Mouse (Mus musculus) CH12.LX (cell line): Measurements from ENCODE around the gene Slc25a41. TPM values are rescaled to one million over a fixed set of nuclear protein-coding genes. Genes with fewer than 3 reads are reported as not detected.

Experiments
- DNase-seq: peaks from one replicate; pipeline ENCODE4 v3.0.0-alpha.2; 2013; ENCODE audit errors: extremely low read depth
- H3K27ac ChIP-seq: 2 replicates; pipeline ENCODE4 v1.5.1; 2012; ENCODE audit warnings: low read depth, mild to moderate bottlenecking, control low read depth, moderate library complexity; ENCODE audit not compliant: insufficient read depth
- H3K27me3 ChIP-seq: replicated peaks from 2 replicates; pipeline ENCODE3; 2012; ENCODE audit warnings: inconsistent platforms
- H3K36me3 ChIP-seq, 2 experiments: replicated peaks in 1 of 2; 2 replicates each; pipeline versions ENCODE3 to v1.6.1; 2012; ENCODE audit warnings: inconsistent platforms in 1 of 2, low read length in 1 of 2, mild to moderate bottlenecking in 1 of 2, mixed read lengths in 1 of 2, moderate library complexity in 1 of 2; ENCODE audit not compliant: control insufficient read depth in 1 of 2, insufficient read depth in 1 of 2
- H3K4me1 ChIP-seq, 2 experiments: 2 replicates each; pipeline ENCODE4 v1.6.1; 2012; ENCODE audit warnings: inconsistent platforms in 1 of 2, moderate library complexity in 1 of 2; ENCODE audit not compliant: insufficient read depth in 2 of 2, control insufficient read depth in 1 of 2
- H3K4me2 ChIP-seq: 2 replicates; pipeline ENCODE4 v1.6.1; 2012; ENCODE audit warnings: low read depth, mild to moderate bottlenecking, control low read depth; ENCODE audit not compliant: poor library complexity, insufficient read depth, severe bottlenecking
- H3K4me3 ChIP-seq, 3 experiments: fragments of 150-350 bp in 1 of 3; sonication (generic) in 1 of 3; replicated peaks in 1 of 3; 2 replicates each; pipeline versions ENCODE3 to v1.5.1; 2011 to 2012; ENCODE audit warnings: low read depth in 2 of 3, low read length in 2 of 3, mild to moderate bottlenecking in 2 of 3, moderate library complexity in 2 of 3, control low read depth in 1 of 3, improper control_type of control experiment in 1 of 3, inconsistent platforms in 1 of 3, mixed read lengths in 1 of 3; ENCODE audit not compliant: poor library complexity in 1 of 3
- H3K79me2 ChIP-seq: replicated peaks from 2 replicates; pipeline ENCODE4 v1.6.1; 2012; ENCODE audit warnings: mild to moderate bottlenecking, moderate library complexity; ENCODE audit not compliant: control insufficient read depth, poor library complexity, insufficient read depth, severe bottlenecking; ENCODE audit errors: extremely low read depth
- H3K9ac ChIP-seq: 2 replicates; pipeline ENCODE4 v1.6.1; 2012; ENCODE audit warnings: low read depth, mild to moderate bottlenecking, control low read depth, moderate library complexity; ENCODE audit not compliant: insufficient read depth
- H3K9me3 ChIP-seq: replicated peaks from 2 replicates; pipeline ENCODE3; 2012; ENCODE audit warnings: low read length, inconsistent platforms, mixed read lengths
- BHLHE40 ChIP-seq: IDR thresholded peaks from 2 replicates; pipeline ENCODE4 v1.6.1; 2011; ENCODE audit warnings: mild to moderate bottlenecking, low read depth, low read length, improper control_type of control experiment
- CHD1 ChIP-seq: IDR thresholded peaks from 2 replicates; pipeline ENCODE4 v1.6.1; 2012; ENCODE audit warnings: low read depth, low read length, improper control_type of control experiment, inconsistent platforms
- CTCF ChIP-seq, 2 experiments: IDR thresholded peaks in 1 of 2; conservative IDR thresholded peaks in 1 of 2; 2 replicates each; pipeline ENCODE4 v1.5.1; 2011 to 2012; ENCODE audit warnings: low read depth in 2 of 2, low read length in 2 of 2, improper control_type of control experiment in 1 of 2, inconsistent platforms in 1 of 2, mild to moderate bottlenecking in 1 of 2, moderate library complexity in 1 of 2
- E2F4 ChIP-seq: IDR thresholded peaks from 2 replicates; pipeline ENCODE4 v1.6.1; 2011; ENCODE audit warnings: low read depth, low read length, improper control_type of control experiment; ENCODE audit not compliant: insufficient replicate concordance
- ELF1 ChIP-seq: IDR thresholded peaks from 2 replicates; pipeline ENCODE4 v1.6.1; 2014; ENCODE audit warnings: low read depth, mild to moderate bottlenecking, inconsistent platforms, low read length, improper control_type of control experiment
- EP300 ChIP-seq: IDR thresholded peaks from 2 replicates; pipeline ENCODE4 v1.6.1; 2011; ENCODE audit warnings: low read length, improper control_type of control experiment
- ETS1 ChIP-seq: conservative IDR thresholded peaks from 2 replicates; pipeline ENCODE4 v1.6.1; 2012; ENCODE audit warnings: low read depth, mild to moderate bottlenecking, inconsistent platforms, low read length, improper control_type of control experiment, moderate library complexity
- GABPA ChIP-seq: IDR thresholded peaks from 2 replicates; pipeline ENCODE4 v1.6.1; 2012; ENCODE audit warnings: low read depth, low read length, improper control_type of control experiment, inconsistent platforms; ENCODE audit not compliant: insufficient replicate concordance
- HCFC1 ChIP-seq: IDR thresholded peaks from 2 replicates; pipeline ENCODE4 v1.6.1; 2012; ENCODE audit warnings: low read depth, mild to moderate bottlenecking, inconsistent platforms, low read length, improper control_type of control experiment
- IRF4 ChIP-seq: IDR thresholded peaks from 2 replicates; pipeline ENCODE4 v1.6.1; 2014; ENCODE audit warnings: low read depth, mild to moderate bottlenecking, inconsistent platforms, low read length, improper control_type of control experiment
- JUND ChIP-seq: conservative IDR thresholded peaks from 2 replicates; pipeline ENCODE4 v1.6.1; 2011; ENCODE audit warnings: low read depth, low read length, improper control_type of control experiment
- KAT2A ChIP-seq: IDR thresholded peaks from 2 replicates; pipeline ENCODE4 v1.6.1; 2012; ENCODE audit warnings: low read length, improper control_type of control experiment, inconsistent platforms; ENCODE audit not compliant: insufficient replicate concordance
- MAZ ChIP-seq: IDR thresholded peaks from 2 replicates; pipeline ENCODE4 v1.6.1; 2012; ENCODE audit warnings: low read depth, mild to moderate bottlenecking, inconsistent platforms, low read length, improper control_type of control experiment, moderate library complexity
- MEF2A ChIP-seq: IDR thresholded peaks from 2 replicates; pipeline ENCODE4 v1.6.1; 2014; ENCODE audit warnings: low read depth, mild to moderate bottlenecking, inconsistent platforms, low read length, improper control_type of control experiment, borderline replicate concordance
- MYC ChIP-seq: IDR thresholded peaks from 2 replicates; pipeline ENCODE4 v1.6.1; 2011; ENCODE audit warnings: low read depth, mild to moderate bottlenecking, improper control_type of control experiment, low read length
- NELFE ChIP-seq: IDR thresholded peaks from 2 replicates; pipeline ENCODE4 v1.6.1; 2011; ENCODE audit warnings: low read depth, low read length, improper control_type of control experiment
- NRF1 ChIP-seq: IDR thresholded peaks from 2 replicates; pipeline ENCODE4 v1.6.1; 2014; ENCODE audit warnings: low read depth, mild to moderate bottlenecking, inconsistent platforms, low read length, improper control_type of control experiment, moderate library complexity
- POLR2A ChIP-seq: IDR thresholded peaks from 2 replicates; pipeline ENCODE4 v1.6.1; 2011; ENCODE audit warnings: low read depth, mild to moderate bottlenecking, improper control_type of control experiment, low read length
- POLR2AphosphoS2 ChIP-seq: IDR thresholded peaks from 2 replicates; pipeline ENCODE4 v1.6.1; 2011; ENCODE audit warnings: low read depth, low read length, improper control_type of control experiment
- RAD21 ChIP-seq: IDR thresholded peaks from 2 replicates; pipeline ENCODE4 v1.6.1; 2011; ENCODE audit warnings: low read depth, mild to moderate bottlenecking, low read length, improper control_type of control experiment, moderate library complexity
- SIN3A ChIP-seq: IDR thresholded peaks from 2 replicates; pipeline ENCODE4 v1.6.1; 2012; ENCODE audit warnings: low read length, improper control_type of control experiment, inconsistent platforms
- SMC3 ChIP-seq: IDR thresholded peaks from 2 replicates; pipeline ENCODE4 v1.6.1; 2011; ENCODE audit warnings: low read depth, low read length, improper control_type of control experiment
- TCF12 ChIP-seq: IDR thresholded peaks from 2 replicates; pipeline ENCODE4 v1.6.1; 2014; ENCODE audit warnings: low read depth, mild to moderate bottlenecking, inconsistent platforms, low read length, improper control_type of control experiment
- UBTF ChIP-seq: IDR thresholded peaks from 2 replicates; pipeline ENCODE4 v1.6.1; 2012; ENCODE audit warnings: low read depth, mild to moderate bottlenecking, inconsistent platforms, low read length, improper control_type of control experiment, moderate library complexity
- USF1 ChIP-seq: IDR thresholded peaks from 2 replicates; pipeline ENCODE4 v1.6.1; 2014; ENCODE audit warnings: low read depth, mild to moderate bottlenecking, inconsistent platforms, low read length, improper control_type of control experiment
- USF2 ChIP-seq: conservative IDR thresholded peaks from 2 replicates; pipeline ENCODE4 v1.6.1; 2011; ENCODE audit warnings: low read depth, low read length, improper control_type of control experiment
- ZC3H11A ChIP-seq: IDR thresholded peaks from 2 replicates; pipeline ENCODE4 v1.6.1; 2012; ENCODE audit warnings: low read depth, mild to moderate bottlenecking, inconsistent platforms, low read length, improper control_type of control experiment
- ZKSCAN1 ChIP-seq: IDR thresholded peaks from 2 replicates; pipeline ENCODE4 v1.6.1; 2012; ENCODE audit warnings: low read depth, inconsistent platforms, low read length, improper control_type of control experiment, borderline replicate concordance
- ZMIZ1 ChIP-seq: IDR thresholded peaks from 2 replicates; pipeline ENCODE4 v1.6.1; 2012; ENCODE audit warnings: low read depth, mild to moderate bottlenecking, inconsistent platforms, low read length, improper control_type of control experiment
- ZNF384 ChIP-seq: IDR thresholded peaks from 2 replicates; pipeline ENCODE4 v1.6.1; 2012; ENCODE audit warnings: low read depth, low read length, improper control_type of control experiment, inconsistent platforms
- dilution Hi-C: fragments of 300-500 bp; cut with MboI; formaldehyde crosslinking; loops from 2 replicates; pipeline ENCODE4 v1.14.3; 2020; ENCODE audit warnings: low sequenced_read_pairs; ENCODE audit not compliant: extremely low pct_unique_long_range_greater_than_20kb, extremely low pct_ligation_motif_present
- in situ Hi-C: fragments of 300-500 bp; cut with MboI; formaldehyde crosslinking; loops from 3 replicates; pipeline ENCODE4 v1.14.3; 2019; ENCODE audit warnings: low sequenced_read_pairs, low pct_ligation_motif_present, low pct_unique_long_range_greater_than_20kb, mixed read lengths
- polyA plus RNA-seq: library from polyadenylated mRNA; unstranded; fragments of >175 nt; gene quantifications from 2 replicates; pipeline ENCODE4 v1.2.1, GENCODE M21; 2012; ENCODE audit warnings: low read depth; ENCODE audit not compliant: insufficient read length
- total RNA-seq, 2 experiments: library from RNA; depleted of rRNA; stranded (reverse); fragments of 300-350 nt in 1 of 2; fragments of >200 nt in 1 of 2; gene quantifications; 2 replicates each; pipeline ENCODE4 v1.2.3; 2012 to 2014

Slc25a41 gene
- total and polyA plus RNA-seq, 3 experiments = not detected

DNA sequence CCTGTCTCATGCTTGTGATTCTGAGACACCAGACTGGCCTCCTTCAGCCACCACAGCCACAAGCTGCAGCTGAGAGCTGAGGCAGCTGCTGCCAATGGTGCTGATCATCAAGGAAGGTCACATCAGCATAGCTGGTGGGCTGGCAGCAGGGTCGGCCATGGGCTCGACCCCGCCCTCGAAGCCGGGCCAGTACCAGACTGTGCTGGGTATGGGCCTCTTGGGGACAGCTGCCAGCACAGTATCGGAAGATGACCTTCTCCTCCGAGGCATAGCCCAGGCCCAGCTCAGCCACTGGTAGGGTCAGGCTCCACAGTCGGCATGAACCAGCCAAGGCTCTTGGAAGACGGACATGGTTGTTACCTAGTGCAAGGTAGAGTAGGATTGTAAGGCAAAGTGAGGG is 42.0 kb downstream of the Slc25a41 start:
- peaks cover 49 to 85% of the 10 kb centered on the region in 2 experiments for H3K36me3 ChIP-seq

DNA sequence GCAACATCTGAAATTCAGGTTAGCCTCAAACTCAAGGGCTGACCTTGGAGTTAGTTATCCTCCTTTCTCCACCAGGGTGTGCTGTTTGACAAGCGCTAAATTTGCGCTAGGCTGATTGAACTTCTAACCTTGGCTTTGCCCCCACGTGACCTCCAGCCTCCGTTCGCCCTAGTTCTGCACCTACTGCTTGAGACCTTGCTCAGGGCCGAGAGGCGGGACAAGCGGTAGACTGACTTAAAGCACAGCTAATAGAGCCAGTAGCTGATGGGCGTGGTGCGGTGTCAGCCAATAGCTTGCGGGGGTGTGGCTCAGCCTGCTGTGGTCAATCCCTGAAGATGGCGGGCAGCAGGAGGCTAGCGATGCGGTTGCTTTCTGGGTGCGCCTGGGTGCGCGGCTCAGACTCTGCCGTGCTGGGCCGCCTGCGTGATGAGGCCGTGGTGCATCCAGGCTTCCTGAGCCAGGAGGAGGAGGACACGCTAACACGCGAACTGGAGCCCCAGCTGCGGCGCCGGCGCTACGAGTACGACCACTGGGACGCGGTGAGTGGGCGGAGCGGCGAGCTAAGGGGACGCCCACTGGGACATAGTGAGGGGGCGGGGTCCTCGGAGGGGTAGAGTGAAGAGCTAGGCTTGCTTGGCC is 44.3 kb downstream of the Slc25a41 start, which contains the start of gene Alkbh7:
Alkbh7 (plus strand) TSS at position 311 of the 639 bp plus-strand sequence.
- H3K4me2 ChIP-seq = peak within 1 kb of the TSS; percentile 72
- H3K27me3 ChIP-seq = no peaks in the 10 kb centered on the region
- H3K36me3 ChIP-seq = peaks cover 53 to 85% of the 10 kb centered on the region in 2 experiments
- H3K4me3 ChIP-seq = peak within 1 kb of the TSS; percentile 68 to 87 (median 76)
- peaks cover 8 to 40% of the 10 kb centered on the region in 2 experiments for H3K4me1 ChIP-seq
- peak within 1 kb of the TSS; percentile 32 for H3K9ac ChIP-seq
- peak within 1 kb of the TSS; percentile 42; the same call in 1 of the 2 replicates for H3K27ac ChIP-seq
- in situ Hi-C loops (loop anchor here (10.0 kb wide), 2 partner anchors 208 to 338 kb away; no protein-coding TSS in a partner anchor), dilution Hi-C loops (no loop called here)
- H3K9me3 ChIP-seq = no peaks in the 10 kb centered on the region
- H3K79me2 ChIP-seq = peaks cover 3% of the 10 kb centered on the region; the same call in 1 of the 2 replicates
- peak; percentile 100 for DNase-seq
- peak; percentile 87 for TF ChIP-seq SMC3
- TF ChIP-seq ELF1 = peak; percentile 59; the same call in 1 of the 2 replicates
- TF ChIP-seq ZNF384 = no peak
- TF ChIP-seq CHD1 = no peak
- peak; percentile 83 for TF ChIP-seq SIN3A
- TF ChIP-seq ZMIZ1 = peak; percentile 61
- no peak; the same call in 1 of the 2 replicates for TF ChIP-seq HCFC1
- no peak for TF ChIP-seq ZKSCAN1
- TF ChIP-seq USF1 = peak; percentile 98
- TF ChIP-seq ZC3H11A = peak; percentile 41; the same call in 1 of the 2 replicates
- TF ChIP-seq POLR2AphosphoS2 = peak; percentile 98
- peak; percentile 55; the same call in 1 of the 2 replicates for TF ChIP-seq TCF12
- TF ChIP-seq MEF2A = no peak
- TF ChIP-seq USF2 = peak; percentile 98
- peak; percentile 98 for TF ChIP-seq RAD21
- TF ChIP-seq NRF1 = peak; percentile 48
- TF ChIP-seq ETS1 = no peak
- no peak for TF ChIP-seq GABPA
- no peak for TF ChIP-seq EP300
- peak; percentile 91 for TF ChIP-seq BHLHE40
- TF ChIP-seq E2F4 = no peak
- peak; percentile 59 to 94 for TF ChIP-seq CTCF (conservative IDR thresholded peaks at IDR 0.05 in 1 of 2, IDR thresholded peaks at IDR 0.05 in 1 of 2; ENCODE audit: low read depth in 2 of 2, low read length in 2 of 2)
- no peak for TF ChIP-seq UBTF
- no peak for TF ChIP-seq JUND
- peak; percentile 51; the same call in 1 of the 2 replicates for TF ChIP-seq NELFE
- peak; percentile 64; the same call in 1 of the 2 replicates for TF ChIP-seq POLR2A
- TF ChIP-seq KAT2A = no peak
- TF ChIP-seq IRF4 = 0 out of 2 replicates have a peak, but pooled peaks have one; percentile 5
- 0 out of 2 replicates have a peak, but pooled peaks have one; percentile 34 for TF ChIP-seq MAZ
- peak; percentile 84 for TF ChIP-seq MYC

More for the DNA sequence above, 42.0 kb downstream of the Slc25a41 start:
- H3K9ac ChIP-seq = no peak overlapping the region
- in situ Hi-C loops = loop anchor here (10.0 kb wide), 2 partner anchors 205 to 335 kb away; no protein-coding TSS in a partner anchor
- no peak for DNase-seq
- H3K27ac ChIP-seq = no peak overlapping the region
- no peak overlapping the region for H3K4me2 ChIP-seq
- TF ChIP-seq CHD1 (no peak), BHLHE40 (0 out of 2 replicates have a peak, but pooled peaks have one; percentile 26), MEF2A (no peak)
- H3K9me3 ChIP-seq = no peaks in the 10 kb centered on the region
- H3K4me3 ChIP-seq = no peak overlapping the region
- H3K27me3 ChIP-seq = no peaks in the 10 kb centered on the region
- no peaks in the 10 kb centered on the region for H3K79me2 ChIP-seq
- peaks cover 4 to 33% of the 10 kb centered on the region in 2 experiments; a peak in 3 of 4 replicates for H3K4me1 ChIP-seq
- dilution Hi-C loops = no loop called here
